Mouse (Mus musculus) erythroblast, embryonic 14.5 days (primary cell): Measurements from ENCODE around the gene Sec14l1.

Source experiments
- GATA1 ChIP-seq: IDR thresholded peaks from 2 replicates; pipeline ENCODE4 v1.6.1; 2012; ENCODE audit warnings: low read length, inconsistent platforms, mixed read lengths
- TAL1 ChIP-seq: IDR thresholded peaks from 3 replicates; pipeline ENCODE4 v1.6.1; 2012; ENCODE audit warnings: low read length, inconsistent platforms, mixed read lengths

DNA sequence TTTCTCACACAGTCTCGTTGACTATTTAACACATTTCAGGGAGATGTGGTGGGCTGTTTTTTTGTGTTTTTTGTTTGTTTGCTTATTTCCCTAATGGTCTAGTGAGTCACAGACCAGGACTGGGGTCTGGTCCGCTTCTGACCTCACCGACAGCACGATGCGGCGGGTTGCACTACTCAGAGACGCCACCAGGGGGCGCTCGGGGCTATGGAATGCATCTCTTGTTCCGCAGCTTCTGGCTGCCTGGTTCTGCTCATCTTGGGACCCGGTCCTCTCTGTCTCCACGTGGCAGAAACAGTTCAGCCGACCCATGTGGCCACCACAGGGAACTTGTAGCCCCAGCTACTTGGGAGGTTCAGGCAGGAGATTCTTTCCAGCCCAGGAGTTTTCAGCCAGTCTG, 42.8 kb upstream of the Sec14l1 start:
- no peak for TF ChIP-seq TAL1
- no peak for TF ChIP-seq GATA1
